Mouse (Mus musculus): ENCODE measurements at regions not wholly inside any gene's neighbourhood (a gene's known extent, or its start where the extent isn't known, plus 50 kb on each side); places are given as distances from the start of the nearest gene placed in this dataset.

- no peak overlapping the region for H3ac ChIP-seq (ENCODE audit: control insufficient read depth, insufficient read length)
- no peak for TF ChIP-seq MAX (IDR thresholded peaks at IDR 0.05; ENCODE audit: low read depth)
- no peak for TF ChIP-seq POLR2A (IDR thresholded peaks at IDR 0.05; ENCODE audit: insufficient read length, low read depth)
- no peak for TF ChIP-seq TCF12 (IDR thresholded peaks at IDR 0.05; ENCODE audit: insufficient read depth, poor library complexity, severe bottlenecking)
- no peak for TF ChIP-seq POLR2AphosphoS2 (IDR thresholded peaks at IDR 0.05; ENCODE audit: insufficient read length, low read depth)
- no peak for TF ChIP-seq MYOG (IDR thresholded peaks at IDR 0.05; ENCODE audit: control insufficient read depth in 1 of 3, insufficient read depth in 1 of 3, insufficient read length in 2 of 3, low read depth in 2 of 3)
- no peak for TF ChIP-seq MYOD1 (IDR thresholded peaks at IDR 0.05; ENCODE audit: control insufficient read depth in 1 of 3, insufficient read length in 2 of 3, low read depth in 2 of 3)
- TF ChIP-seq E2F4 (IDR thresholded peaks at IDR 0.05; ENCODE audit: insufficient read depth) = no peak
- TF ChIP-seq REST (IDR thresholded peaks at IDR 0.05; ENCODE audit: insufficient read depth, insufficient read length) = no peak
- no peak for TF ChIP-seq USF1 (IDR thresholded peaks at IDR 0.05; ENCODE audit: low read depth)
- H3K79me2 ChIP-seq (ENCODE audit: control insufficient read depth, insufficient read depth) = no peaks in the 10 kb centered on the region
- no peaks in the 10 kb centered on the region for H3K27me3 ChIP-seq (ENCODE audit: control insufficient read depth, insufficient read depth, insufficient read length)
- no peak overlapping the region for H3K4me3 ChIP-seq
- no peak overlapping the region for H3K4me2 ChIP-seq (ENCODE audit: low read depth)
- no peaks in the 10 kb centered on the region for H3K36me3 ChIP-seq (ENCODE audit: control insufficient read depth, insufficient read depth)
Observed at GRCm38 (mm10) chr8:25426207-25426606, 602.0 kb upstream of the Adam5 start.

GRCm38 (mm10) chr8:25421478-25421877 is 597.3 kb upstream of the Adam5 start:
- H3K79me2 ChIP-seq (ENCODE audit: control insufficient read depth, insufficient read depth) = no peaks in the 10 kb centered on the region
- no peak overlapping the region for H3ac ChIP-seq (ENCODE audit: control insufficient read depth, insufficient read length)
- H3K27me3 ChIP-seq (ENCODE audit: control insufficient read depth, insufficient read depth, insufficient read length) = no peaks in the 10 kb centered on the region
- H3K4me2 ChIP-seq (ENCODE audit: low read depth) = no peak overlapping the region
- no peak overlapping the region for H3K4me3 ChIP-seq
- no peaks in the 10 kb centered on the region for H3K36me3 ChIP-seq (ENCODE audit: control insufficient read depth, insufficient read depth)
- TF ChIP-seq MYOD1 (IDR thresholded peaks at IDR 0.05; ENCODE audit: control insufficient read depth in 1 of 3, insufficient read length in 2 of 3, low read depth in 2 of 3) (peak in 1 of 3 experiments; percentile 6), MAX (IDR thresholded peaks at IDR 0.05; ENCODE audit: low read depth) (no peak)

DNA sequence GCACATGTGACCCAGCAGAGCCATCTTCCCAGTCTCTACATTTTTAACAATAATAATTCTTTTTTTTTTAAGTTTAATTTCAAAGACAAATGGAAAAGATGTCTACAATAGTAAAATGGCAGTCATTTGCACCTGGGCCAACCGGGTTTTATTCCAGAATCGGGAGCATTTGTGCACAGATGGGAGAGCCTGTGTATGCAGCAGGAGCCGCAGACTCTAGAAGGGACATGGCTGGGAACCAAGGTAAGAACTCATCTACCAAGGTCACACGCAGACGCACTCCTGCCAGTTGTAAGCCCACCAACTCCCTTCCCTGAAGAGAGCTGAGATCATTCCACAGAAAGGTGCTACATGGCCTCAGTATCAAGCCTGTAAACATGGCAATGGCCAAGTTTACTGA is 586.4 kb upstream of the Adam5 start:
- TF ChIP-seq TCF3 (IDR thresholded peaks at IDR 0.05; ENCODE audit: insufficient read length, low read depth) (no peak), MYOG (IDR thresholded peaks at IDR 0.05; ENCODE audit: control insufficient read depth in 1 of 3, insufficient read depth in 1 of 3, insufficient read length in 2 of 3, low read depth in 2 of 3) (no peak), REST (IDR thresholded peaks at IDR 0.05; ENCODE audit: insufficient read depth, insufficient read length) (no peak), POLR2A (IDR thresholded peaks at IDR 0.05; ENCODE audit: insufficient read length, low read depth) (no peak), TCF12 (IDR thresholded peaks at IDR 0.05; ENCODE audit: insufficient read depth, poor library complexity, severe bottlenecking) (no peak), POLR2AphosphoS2 (IDR thresholded peaks at IDR 0.05; ENCODE audit: insufficient read length, low read depth) (no peak), MAX (IDR thresholded peaks at IDR 0.05; ENCODE audit: low read depth) (no peak), E2F4 (IDR thresholded peaks at IDR 0.05; ENCODE audit: insufficient read depth) (no peak), CEBPB (IDR thresholded peaks at IDR 0.05; ENCODE audit: insufficient read depth, poor library complexity, severe bottlenecking) (no peak)
- no peak overlapping the region for H3K4me2 ChIP-seq (ENCODE audit: low read depth)
- H3K36me3 ChIP-seq (ENCODE audit: control insufficient read depth, insufficient read depth) = no peaks in the 10 kb centered on the region
- H3K4me3 ChIP-seq = no peak overlapping the region
- H3K27me3 ChIP-seq (ENCODE audit: control insufficient read depth, insufficient read depth, insufficient read length) = no peaks in the 10 kb centered on the region
- no peaks in the 10 kb centered on the region for H3K79me2 ChIP-seq (ENCODE audit: control insufficient read depth, insufficient read depth)
- H3ac ChIP-seq (ENCODE audit: control insufficient read depth, insufficient read length) = no peak overlapping the region

- H3ac ChIP-seq (ENCODE audit: control insufficient read depth, insufficient read length) = no peak overlapping the region
- no peak overlapping the region for H3K4me3 ChIP-seq
- no peaks in the 10 kb centered on the region for H3K27me3 ChIP-seq (ENCODE audit: control insufficient read depth, insufficient read depth, insufficient read length)
- no peaks in the 10 kb centered on the region for H3K36me3 ChIP-seq (ENCODE audit: control insufficient read depth, insufficient read depth)
- TF ChIP-seq POLR2AphosphoS2 (IDR thresholded peaks at IDR 0.05; ENCODE audit: insufficient read length, low read depth) (no peak), MYOD1 (IDR thresholded peaks at IDR 0.05; ENCODE audit: control insufficient read depth in 1 of 3, insufficient read length in 2 of 3, low read depth in 2 of 3) (no peak), CEBPB (IDR thresholded peaks at IDR 0.05; ENCODE audit: insufficient read depth, poor library complexity, severe bottlenecking) (no peak), TCF3 (IDR thresholded peaks at IDR 0.05; ENCODE audit: insufficient read length, low read depth) (no peak), USF1 (IDR thresholded peaks at IDR 0.05; ENCODE audit: low read depth) (no peak), E2F4 (IDR thresholded peaks at IDR 0.05; ENCODE audit: insufficient read depth) (no peak), REST (IDR thresholded peaks at IDR 0.05; ENCODE audit: insufficient read depth, insufficient read length) (no peak), MAX (IDR thresholded peaks at IDR 0.05; ENCODE audit: low read depth) (no peak), TCF12 (IDR thresholded peaks at IDR 0.05; ENCODE audit: insufficient read depth, poor library complexity, severe bottlenecking) (no peak)
- no peaks in the 10 kb centered on the region for H3K79me2 ChIP-seq (ENCODE audit: control insufficient read depth, insufficient read depth)
- no peak overlapping the region for H3K4me2 ChIP-seq (ENCODE audit: low read depth)
Observed at GRCm38 (mm10) chr8:25407862-25408261, 583.7 kb upstream of the Adam5 start.

DNA sequence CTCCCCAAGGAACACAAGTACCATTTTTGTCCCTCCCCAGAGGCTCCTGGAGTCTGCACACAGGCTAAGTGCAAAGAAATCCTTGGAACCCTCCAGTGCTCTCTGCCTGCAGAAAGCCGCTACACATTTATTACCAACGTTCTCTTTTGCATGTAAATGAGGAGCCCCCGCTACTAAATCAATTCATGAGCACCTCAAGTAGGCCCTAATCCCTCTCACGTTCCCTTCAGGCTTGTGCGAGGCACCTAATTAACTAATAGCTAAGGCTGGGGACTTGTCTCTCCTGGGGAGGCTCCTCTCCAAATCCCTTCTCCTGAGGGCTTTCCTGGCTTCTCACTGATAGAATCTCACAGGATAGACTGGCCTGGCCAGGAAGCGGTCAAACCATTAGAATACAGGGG is 568.6 kb upstream of the Adam5 start:
- TF ChIP-seq TCF12 (IDR thresholded peaks at IDR 0.05; ENCODE audit: insufficient read depth, poor library complexity, severe bottlenecking) (no peak), MYOD1 (IDR thresholded peaks at IDR 0.05; ENCODE audit: control insufficient read depth in 1 of 3, insufficient read length in 2 of 3, low read depth in 2 of 3) (no peak), CEBPB (IDR thresholded peaks at IDR 0.05; ENCODE audit: insufficient read depth, poor library complexity, severe bottlenecking) (no peak), REST (IDR thresholded peaks at IDR 0.05; ENCODE audit: insufficient read depth, insufficient read length) (no peak)
- Histone ChIP-seq H3K4me3 (no peak overlapping the region), H3K27me3 (ENCODE audit: control insufficient read depth, insufficient read depth, insufficient read length) (no peaks in the 10 kb centered on the region), H3K36me3 (ENCODE audit: control insufficient read depth, insufficient read depth) (no peaks in the 10 kb centered on the region), H3K4me2 (ENCODE audit: low read depth) (no peak overlapping the region), H3ac (ENCODE audit: control insufficient read depth, insufficient read length) (no peak overlapping the region), H3K79me2 (ENCODE audit: control insufficient read depth, insufficient read depth) (no peaks in the 10 kb centered on the region)

All from myocyte (in vitro differentiated cells).